Mouse (Mus musculus) stomach, postnatal 0 days (tissue): ENCODE results near the gene Arsk.

Experiments
- CTCF ChIP-seq: IDR thresholded peaks from 2 replicates; pipeline ENCODE4 v1.5.1; 2016; ENCODE audit warnings: antibody characterized with exemption, low read depth, mild to moderate bottlenecking, moderate library complexity
- EP300 ChIP-seq: optimal IDR thresholded peaks from 2 replicates; pipeline ENCODE3; 2016; ENCODE audit warnings: antibody characterized with exemption

- TF ChIP-seq CTCF (no peak), EP300 (no peak)
These were observed 356 bp downstream of the Arsk start for GRCm38 (mm10) chr13:76098116-76098492.
